Mouse (Mus musculus) ES-Bruce4 (cell line): Measurements from ENCODE around the gene Cmtr1.

Experiments
- CTCF ChIP-seq: IDR thresholded peaks from one replicate; pipeline ENCODE4 v1.8.1; 2011; ENCODE audit warnings: low read depth, low read length
- POLR2A ChIP-seq: IDR thresholded peaks from one replicate; pipeline ENCODE4 v1.8.1; 2011; ENCODE audit warnings: low read length; ENCODE audit not compliant: insufficient read depth

GRCm38 (mm10) chr17:29673325-29673724, 12.9 kb downstream of the Cmtr1 start:
- TF ChIP-seq POLR2A (no peak), CTCF (no peak)
